Mouse (Mus musculus) megakaryocyte, embryonic 14.5 days (primary cell): ENCODE measurements around the gene Fbxl14.

Source experiments
- FLI1 ChIP-seq: IDR thresholded peaks from 2 replicates; pipeline ENCODE4 v1.6.1; 2012; ENCODE audit warnings: low read length, inconsistent platforms, mixed read lengths
- GATA1 ChIP-seq: IDR thresholded peaks from 3 replicates; pipeline ENCODE4 v1.6.1; 2012; ENCODE audit warnings: mixed read lengths, low read length, inconsistent platforms, borderline replicate concordance

DNA sequence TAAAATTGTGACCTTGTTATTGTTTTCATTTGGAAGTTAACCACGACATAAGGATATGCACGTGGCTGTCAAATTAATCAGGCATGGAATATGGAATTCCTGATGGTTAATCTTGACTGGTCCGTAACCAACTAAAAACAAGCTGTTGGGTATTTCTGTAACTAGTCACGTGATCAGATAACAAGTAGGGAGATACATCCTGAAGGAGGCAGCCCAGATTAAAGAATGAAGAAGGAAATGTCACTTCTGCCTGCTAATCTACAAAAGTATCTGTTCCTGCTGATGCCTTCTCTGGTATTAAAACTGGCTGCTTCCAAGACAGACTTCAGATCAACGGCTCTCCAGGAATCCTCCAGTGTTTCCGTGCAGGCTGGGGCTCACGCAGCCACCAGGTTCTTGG is 6.0 kb upstream of the Fbxl14 start:
- TF ChIP-seq FLI1 (no peak), GATA1 (no peak)
